Mouse (Mus musculus): ENCODE results near the gene Tmem163. TPM values are rescaled to one million over a fixed set of nuclear protein-coding genes. Genes with fewer than 3 reads are reported as not detected.

Tmem163 gene
- 1 to 10 TPM; 4.8 to 9.5 TPM for total RNA-seq (2021)

DNA sequence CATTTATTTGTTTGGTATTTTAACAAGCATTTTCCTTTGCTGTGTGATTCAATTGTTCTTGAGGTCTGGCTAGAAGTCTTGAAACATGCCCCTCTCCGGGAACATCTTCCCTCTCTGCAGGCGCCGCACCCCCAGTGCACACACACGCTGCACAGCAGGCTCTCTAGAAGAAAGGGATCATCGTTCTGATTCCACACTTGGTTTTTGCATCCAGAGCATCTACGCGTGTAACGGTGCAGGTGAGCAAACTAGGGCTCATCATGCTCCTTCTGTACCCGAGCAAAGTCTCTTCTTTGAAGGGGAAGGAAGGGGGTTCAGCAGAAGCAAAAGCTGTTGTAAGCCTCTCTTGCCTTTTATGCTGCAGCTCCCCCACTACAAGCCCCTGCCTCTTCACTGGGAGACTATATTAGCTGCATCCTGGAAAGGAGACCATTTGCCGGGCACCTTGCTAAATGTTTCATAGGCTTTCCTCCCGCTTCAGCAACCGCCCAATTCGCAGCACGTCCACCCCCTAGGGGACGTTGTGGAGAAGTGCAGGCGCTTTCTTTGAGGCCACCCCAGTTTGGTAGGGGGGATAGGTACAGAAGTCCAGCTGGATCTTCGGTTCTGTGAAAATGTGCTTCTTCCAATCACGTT lies at the start of gene Tmem163:
TSS of gene Tmem163 (minus strand) at position 51 of the 636 bp plus-strand sequence.
- intact Hi-C loops (cut with DNase I) = loop anchor here (2.0 kb wide), 1 partner anchor 179 kb away; no protein-coding TSS in a partner anchor
- DNase-seq = peak in 1 of 2 experiments; percentile 8

DNA sequence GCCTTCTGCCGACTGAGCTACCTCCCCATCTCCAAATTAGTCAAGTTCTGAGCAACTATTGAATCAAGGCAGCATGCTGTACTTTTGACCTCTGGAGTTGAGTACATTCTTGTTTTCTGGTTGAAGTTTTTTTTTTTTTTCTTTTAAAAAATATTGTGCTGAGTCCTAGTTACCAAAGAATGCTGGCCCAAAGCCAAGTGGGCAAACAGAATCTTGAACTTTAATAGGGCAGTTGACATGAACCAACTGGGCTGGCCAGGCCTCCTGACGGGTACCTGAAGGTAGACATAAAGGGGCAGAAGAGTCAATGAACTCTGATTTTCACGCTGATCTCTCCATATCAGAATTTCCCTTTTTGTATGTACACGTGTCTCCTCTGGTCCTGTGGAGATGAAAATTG lies 49.7 kb upstream of the Tmem163 start, which contains the start of gene Acmsd:
TSS of gene Acmsd (plus strand) at position 318 of the 400 bp plus-strand sequence.
- DNase-seq = no peak
- intact Hi-C loops (cut with DNase I) = no loop called here

DNA sequence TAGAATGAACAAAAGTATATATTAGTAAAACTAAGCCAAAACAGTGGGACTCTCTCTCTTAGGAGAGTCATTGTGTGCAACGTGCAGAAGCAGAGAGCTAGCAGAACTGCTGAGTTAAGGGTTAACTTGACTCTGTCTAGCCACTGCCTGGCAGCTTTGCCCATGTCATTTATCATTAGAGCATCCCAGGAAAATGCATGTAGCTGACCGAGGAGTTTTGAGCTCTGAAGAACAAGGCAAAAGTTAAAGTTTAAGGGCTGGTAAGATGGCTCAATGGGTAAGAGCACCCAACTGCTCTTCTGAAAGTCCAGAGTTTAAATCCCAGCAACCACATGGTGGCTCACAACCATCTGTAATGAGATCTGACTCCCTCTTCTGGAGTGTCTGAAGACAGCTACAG lies 44.2 kb upstream of the Tmem163 start:
- intact Hi-C loops (cut with DNase I) = no loop called here

DNA sequence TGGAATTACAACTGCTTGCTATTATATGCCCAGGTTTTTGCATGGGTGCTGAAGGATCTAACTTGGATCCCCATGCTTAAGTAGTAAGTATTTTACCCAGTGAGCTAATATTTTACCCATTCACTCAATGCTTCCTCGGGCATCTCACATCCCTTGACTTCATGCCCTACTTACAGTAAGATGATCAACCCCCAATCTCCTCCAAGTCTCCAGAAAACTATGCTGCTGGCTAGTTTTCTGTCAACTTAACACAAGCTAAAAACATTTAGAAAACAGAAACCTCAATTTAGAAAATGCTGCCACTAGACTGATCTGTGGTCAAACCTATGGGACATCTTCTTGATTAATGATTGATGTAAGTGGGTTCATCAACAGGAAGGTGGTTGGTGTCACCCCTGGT lies 38.9 kb upstream of the Tmem163 start:
- intact Hi-C loops (cut with DNase I) = no loop called here
- DNase-seq = no peak

More for the DNA sequence above, 44.2 kb upstream of the Tmem163 start:
- no peak for DNase-seq

DNA sequence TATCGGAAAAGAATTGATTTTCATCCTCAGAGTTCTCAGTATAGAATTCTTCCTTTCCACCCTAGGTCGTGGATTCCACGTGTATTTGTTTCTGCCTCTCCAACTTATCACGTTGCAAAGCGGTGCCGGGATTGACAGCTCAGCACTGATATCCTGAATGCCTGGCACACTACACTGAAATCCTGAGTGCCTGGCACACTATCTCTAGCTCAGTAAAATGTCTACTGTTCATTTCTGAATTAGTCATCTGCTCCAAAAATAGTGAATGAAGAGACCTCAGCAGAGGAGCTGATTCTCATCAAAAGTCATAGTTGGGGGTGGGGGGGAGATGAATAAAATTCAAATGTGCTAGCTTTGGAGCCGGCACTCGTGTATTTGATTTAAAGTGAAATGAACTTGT lies 37.1 kb upstream of the Tmem163 start:
- DNase-seq = peak; percentile 5 to 13
- intact Hi-C loops (cut with DNase I) = no loop called here

DNA sequence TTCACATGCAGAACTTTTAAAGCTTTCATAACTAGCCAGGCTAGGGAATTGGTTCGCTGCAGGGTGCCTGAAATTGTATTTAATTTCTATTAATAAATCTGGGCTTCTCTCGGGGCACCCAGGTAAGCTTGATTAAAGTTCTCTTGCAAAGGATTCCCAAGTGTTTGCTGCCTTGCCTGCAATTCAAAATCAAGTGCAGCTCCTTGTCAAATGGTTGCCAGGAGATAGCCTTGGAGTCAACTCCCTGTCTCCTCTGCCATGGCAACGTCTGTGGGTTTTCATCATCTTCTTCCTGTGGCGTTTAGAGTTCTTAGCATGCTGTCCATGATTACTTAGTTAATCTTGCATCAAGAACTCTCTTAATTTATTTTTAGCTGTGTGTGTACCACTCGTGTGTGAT lies 26.9 kb upstream of the Tmem163 start:
- intact Hi-C loops (cut with DNase I) = no loop called here
- no peak for DNase-seq

DNA sequence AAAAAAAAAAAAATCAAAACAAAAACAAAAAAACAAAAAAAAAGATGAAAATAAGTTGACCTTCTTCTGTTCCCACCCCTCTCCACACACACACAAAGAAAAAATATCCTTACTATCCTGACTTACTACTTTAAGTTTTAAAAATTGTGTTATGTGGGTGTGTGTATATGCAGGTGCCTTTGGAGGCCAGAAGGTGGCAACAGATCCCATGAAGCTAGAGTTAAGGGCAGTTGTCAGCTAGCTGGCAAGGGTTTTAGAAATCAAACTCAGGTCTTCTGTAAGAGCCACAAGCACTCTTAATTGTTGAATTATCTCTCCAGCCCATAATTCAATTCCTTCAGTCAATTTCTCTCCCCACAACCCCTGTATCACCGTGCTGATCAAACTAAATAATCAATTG lies 22.8 kb upstream of the Tmem163 start:
- intact Hi-C loops (cut with DNase I) = no loop called here

DNA sequence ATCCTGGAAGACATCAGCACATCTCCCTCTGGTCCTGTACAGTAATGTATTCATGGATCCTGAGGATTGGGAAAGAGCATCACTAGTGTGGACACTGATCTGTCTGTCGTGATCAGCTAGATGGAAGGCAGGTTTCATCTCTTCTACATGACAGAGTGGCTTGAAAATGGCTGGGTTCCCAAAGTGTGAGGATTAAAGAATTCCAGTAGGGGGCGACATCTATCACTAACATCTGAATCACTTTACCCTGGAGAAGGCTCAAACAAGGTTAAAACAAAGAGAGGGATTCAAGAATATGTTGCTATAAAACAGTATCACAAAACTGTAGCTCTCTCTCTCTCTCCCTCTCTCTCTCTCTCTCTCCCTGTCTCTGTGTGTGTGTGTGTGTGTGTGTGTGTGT lies 17.2 kb upstream of the Tmem163 start:
- no peak for DNase-seq
- intact Hi-C loops (cut with DNase I) = loop anchor here (5.0 kb wide), 2 partner anchors 71 to 194 kb away; no protein-coding TSS in a partner anchor

More for the DNA sequence above, 22.8 kb upstream of the Tmem163 start:
- DNase-seq = no peak

DNA sequence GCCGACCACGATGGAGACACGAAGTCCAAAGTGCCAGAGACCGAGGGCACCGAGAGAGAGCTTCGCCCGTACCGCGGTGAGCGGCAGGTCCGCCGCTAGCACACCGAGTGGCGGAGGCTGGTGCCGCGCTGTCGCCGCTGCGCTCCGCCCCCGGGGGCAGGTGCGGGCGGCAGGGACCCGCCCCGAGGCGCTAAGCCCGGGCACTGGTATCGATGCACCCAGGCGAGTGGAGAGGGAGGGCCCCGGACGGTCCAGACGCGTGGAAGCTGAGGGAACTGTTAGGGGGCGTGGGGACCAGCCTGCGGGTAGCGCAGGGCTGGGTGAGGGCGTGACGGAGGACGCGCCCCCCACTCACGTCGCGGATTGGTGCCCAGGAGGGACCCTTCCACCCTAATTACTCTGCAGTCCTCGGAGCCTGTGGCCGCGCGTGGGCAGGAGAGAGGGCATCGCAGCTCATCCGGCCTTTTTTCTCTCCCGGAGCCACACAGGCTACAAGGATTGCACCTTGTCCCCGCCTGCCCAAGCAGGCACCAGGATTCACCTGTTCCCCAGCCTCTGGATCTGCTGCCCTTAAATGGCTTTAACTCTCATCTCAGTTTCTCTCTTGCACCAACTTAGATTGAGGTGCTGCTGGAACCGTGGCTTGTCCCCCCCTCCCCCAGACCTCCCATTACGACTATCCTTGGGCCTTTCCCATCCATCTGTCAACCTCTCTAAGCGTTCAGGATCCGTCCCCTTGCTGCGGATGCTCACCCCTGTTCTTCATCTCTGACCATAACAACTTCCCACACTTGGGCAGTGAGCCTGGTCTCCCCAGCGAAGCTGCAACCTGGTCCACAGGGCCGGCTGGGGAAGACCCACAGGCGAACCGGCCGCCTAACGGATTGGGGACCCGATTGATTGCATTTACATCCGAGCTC lies 1.4 kb downstream of the Tmem163 start:
- DNase-seq = peak; percentile 9 to 15
- intact Hi-C loops (cut with DNase I) = no loop called here

DNA sequence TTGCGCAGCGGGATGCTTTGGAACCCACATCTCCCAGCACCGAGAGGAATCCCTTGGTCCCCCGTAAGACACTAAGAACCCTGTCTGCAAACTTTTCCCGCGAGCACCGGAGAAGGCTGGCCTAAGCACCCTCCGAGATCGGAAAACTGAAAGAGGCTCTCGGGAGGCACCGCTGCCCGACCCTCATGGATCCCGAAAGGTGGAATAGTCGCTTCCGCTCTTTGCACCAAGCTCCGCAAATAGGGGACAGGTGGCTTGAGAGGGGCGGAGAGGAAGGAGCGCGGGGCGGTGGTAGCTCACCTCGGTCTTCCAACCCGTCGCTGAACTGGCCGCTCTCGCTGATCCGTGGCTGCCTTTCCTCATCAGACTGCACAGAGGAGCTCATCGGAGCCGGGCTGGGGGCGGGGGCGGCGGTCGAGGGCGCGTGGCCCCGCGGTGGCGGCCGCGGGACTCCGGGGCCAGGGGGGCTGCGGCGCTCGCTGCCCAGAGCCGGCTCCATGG lies 2.2 kb downstream of the Tmem163 start:
- no peak for DNase-seq
- intact Hi-C loops (cut with DNase I) = no loop called here

DNA sequence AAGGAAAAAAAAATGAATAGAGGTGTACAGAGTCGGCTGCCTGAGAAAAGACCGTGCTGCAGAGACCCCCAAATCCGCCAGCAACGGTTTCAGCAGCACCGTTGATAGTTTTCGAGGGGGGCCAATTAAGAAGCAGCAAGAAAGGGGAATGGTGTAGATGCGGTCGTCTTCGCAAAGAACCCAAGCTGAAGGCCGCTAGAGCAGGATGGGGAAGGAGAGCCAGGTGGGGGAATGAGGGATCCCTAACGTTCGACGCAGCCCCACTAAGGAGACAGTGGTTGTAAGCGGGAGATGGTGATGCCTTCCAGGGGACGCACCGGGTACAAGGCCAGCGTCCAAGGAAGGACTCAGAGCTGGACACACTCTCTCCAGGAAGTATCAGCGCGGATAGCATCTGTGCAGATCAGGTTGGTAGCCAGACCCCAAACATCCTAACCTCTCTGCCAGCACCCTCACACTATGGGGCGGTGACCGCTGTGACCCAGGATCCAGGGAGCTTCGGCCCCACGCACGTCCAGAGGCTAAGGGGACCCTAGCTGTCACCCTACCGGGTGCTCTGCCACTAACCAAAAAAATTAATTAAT lies 2.7 kb downstream of the Tmem163 start:
- intact Hi-C loops (cut with DNase I) = no loop called here
- DNase-seq = no peak

DNA sequence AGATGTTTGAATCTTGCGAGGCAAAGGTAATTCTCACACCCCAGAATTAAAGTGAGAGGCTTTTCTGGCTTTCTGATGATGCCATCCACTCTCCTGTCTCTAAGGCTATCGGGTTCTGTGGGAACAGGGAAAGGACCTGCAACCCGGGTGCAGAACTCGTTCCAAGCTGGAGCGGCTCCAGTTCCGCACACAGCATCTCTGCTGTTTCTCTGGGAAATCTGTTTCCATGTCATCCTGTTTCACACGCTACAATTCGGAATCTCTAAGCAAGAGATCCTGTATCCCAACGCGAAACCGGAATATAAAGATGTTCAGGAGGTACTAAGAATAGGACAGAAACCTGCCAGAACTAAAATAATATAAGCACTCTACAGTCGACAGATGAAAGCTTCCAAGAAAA lies 3.2 kb downstream of the Tmem163 start:
- no peak for DNase-seq
- intact Hi-C loops (cut with DNase I) = no loop called here

DNA sequence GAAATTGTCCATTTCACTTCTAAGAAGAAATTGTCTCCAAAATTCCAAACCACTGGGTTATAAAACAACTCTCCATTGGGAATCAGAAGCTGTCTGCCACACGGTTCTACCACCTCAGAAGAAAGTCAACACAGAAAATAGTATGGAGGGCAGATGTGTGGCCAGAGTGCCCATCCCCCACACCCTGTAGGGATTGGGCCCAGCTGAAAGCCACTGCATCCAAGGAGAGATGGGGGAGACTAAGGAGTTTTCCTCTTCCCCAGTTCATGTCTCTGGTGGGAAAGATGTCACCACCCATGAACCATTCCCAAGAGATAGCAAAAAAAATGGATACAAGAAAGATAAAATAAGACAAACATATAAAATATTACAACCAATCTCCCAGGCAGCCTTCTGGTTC lies 4.1 kb downstream of the Tmem163 start:
- intact Hi-C loops (cut with DNase I) = no loop called here
- no peak for DNase-seq

DNA sequence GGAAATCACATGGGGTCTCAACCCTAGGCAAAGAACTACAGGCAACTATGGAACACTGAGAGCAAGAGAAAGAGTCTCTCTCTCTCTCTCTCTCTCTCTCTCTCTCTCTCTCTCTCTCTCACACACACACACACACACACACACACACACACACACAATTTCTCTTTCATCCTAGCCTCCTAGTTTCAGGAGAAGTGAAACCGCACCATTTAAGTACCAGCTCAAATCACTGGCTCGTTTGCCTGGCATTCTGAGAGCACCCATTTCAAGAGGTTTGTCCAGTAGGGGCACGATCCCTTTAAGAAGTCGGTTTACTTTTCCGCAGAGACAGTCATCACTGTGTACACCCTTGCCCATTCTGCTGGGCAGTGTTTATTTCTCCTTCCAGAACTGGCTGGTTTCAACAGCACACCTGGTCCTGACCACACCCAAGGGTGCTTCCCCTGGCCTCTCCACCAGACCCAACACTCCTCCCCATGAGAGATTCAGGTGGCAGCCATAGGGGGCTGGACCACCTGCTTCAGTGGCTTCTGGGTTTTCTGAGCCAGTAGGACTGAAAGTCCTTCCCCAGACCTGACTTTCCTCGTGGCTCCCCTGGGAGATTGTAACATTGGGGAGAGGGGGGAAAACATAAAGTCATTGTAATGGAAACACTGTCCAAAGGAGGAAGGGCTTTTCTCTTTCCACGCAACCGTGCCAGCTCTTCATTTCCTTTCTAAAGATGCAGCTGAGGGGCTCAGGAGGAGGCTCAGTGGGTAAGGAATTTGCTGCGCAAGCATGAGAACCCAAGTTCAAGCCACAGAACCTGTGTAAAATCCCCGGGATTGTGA lies 5.9 kb downstream of the Tmem163 start:
- intact Hi-C loops (cut with DNase I) = no loop called here

DNA sequence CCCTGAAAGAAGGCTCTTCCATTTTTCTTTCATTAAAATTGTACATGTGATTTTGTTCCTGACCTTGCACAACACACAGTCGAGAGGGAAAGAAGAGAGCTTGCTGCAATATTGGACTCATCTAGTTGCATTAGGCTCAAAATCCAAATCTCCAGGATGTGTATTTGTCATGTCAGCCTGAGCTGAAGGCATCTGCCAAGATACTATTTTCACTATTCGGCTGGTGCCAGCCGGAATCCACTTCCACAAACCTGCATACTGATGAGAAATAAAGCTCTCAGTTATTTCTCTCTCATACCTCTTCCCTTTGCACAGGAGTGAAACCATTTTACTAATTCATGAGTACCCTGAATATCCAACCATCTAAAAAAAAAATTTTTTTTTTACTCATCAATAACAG lies 11.2 kb downstream of the Tmem163 start:
- intact Hi-C loops (cut with DNase I) = no loop called here

More for the DNA sequence above, 5.9 kb downstream of the Tmem163 start:
- DNase-seq = no peak

DNA sequence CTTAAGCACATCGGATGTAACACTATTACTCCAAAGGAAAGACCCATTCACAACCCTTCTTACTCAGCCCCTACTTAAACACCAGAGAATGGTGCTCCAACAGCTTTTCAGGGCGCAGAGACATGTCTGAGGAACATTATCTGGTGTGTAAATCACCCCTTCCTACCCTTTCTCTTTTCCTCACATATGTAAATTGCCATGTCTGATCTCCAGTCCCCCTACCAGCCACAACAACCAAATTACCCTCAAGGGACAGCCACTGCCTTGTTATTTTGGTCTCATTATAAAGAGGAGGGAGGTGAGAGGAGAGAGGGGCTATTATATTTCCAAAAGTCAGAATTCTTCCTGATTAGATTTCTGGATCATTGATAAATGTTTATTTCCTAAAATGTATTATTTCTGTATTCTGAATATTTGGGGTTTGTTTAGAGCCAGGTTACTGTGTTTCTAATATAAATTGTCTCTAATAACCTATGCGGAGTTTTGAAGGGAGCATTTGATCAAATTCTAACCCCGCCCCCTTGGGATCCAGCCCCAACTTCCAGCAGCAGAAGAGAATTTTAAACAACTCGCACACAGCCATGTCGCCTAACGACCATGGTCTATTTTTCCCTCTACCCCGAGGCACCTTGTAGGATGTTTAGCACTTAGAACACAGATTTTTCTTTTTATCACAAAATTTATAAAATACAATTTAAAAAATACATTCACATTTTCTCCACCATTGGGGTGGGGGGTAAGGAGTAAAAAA lies 12.1 kb downstream of the Tmem163 start:
- intact Hi-C loops (cut with DNase I) = no loop called here
- DNase-seq = no peak

More for the DNA sequence above, 11.2 kb downstream of the Tmem163 start:
- no peak for DNase-seq

DNA sequence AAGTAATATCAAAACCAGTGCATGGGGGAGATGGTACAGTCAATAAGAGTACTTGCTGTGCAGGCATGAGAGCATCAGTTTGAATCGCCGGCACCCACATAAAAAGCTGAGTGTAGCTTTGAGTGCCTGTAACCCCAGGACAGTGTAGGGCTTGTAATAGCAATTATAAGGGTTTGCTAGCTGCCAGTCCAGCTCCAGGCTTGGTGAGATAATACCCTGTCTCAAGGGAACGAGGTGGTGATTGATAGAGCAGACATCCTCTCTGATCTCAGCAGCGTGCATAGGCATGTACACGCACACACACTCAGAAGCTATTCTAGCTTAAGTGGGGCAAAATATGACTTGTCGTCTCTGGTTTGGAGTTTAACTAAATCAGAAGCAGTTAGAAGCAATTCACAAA lies 13.1 kb downstream of the Tmem163 start:
- intact Hi-C loops (cut with DNase I) = no loop called here
- DNase-seq = no peak

DNA sequence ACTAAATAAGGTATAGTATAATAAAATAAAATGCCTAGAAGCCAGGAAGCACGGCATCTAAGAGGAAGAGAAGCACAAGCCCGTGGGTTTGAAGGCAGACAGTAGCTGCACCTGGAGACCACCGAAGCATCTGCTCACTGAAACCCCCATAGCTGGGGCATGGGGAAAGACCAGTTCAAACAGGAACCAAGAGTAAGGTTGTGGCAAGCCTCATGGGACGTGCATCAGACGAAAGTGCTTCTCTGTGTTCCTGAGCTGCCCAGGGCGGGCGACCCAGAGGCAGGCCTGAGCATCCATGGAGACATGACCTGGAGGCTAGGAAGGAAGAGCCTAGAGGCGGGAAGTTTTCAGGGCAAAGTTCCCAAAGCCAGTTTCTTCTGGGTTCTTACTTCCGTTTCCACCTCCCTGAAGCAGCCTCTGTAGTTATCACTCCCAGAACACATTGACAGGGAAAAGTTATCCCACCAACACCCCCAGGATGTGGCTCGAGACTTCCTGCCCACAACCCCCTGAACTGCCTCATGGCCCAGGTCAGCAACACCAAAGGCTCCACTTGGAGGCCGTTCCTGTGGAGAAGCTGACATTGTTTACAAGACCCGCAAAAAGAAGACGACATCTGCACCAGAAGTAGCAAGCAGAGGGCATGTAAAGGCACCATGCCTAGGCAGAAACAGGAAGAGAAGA lies 16.8 kb downstream of the Tmem163 start:
- intact Hi-C loops (cut with DNase I) = no loop called here
- DNase-seq = no peak
